Mouse (Mus musculus): ENCODE measurements around the gene Ryr2. TPM values are rescaled to one million over a fixed set of nuclear protein-coding genes. Genes with fewer than 3 reads are reported as not detected.

The Ryr2 gene
- polyA plus RNA-seq, 1 experiment from 2014 or later, result 6.1 TPM

DNA sequence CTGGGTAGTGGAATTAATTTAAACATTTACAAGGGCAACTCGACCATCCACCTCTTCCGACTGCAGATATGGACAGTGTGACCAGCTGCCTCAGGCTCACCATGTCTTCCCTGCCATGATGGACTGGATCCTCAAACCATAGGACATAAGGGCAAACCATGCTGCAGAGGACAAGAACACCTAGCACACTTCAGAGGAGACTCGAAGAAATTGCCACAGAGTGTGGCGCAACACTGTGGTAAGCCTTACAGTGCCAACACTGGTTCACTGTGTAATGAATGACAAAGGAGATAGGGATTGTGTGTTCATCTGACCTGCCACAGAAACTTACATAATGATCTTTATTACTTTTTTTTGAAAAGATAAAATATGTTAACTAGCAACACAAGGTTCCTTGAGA lies 68.1 kb downstream of the Ryr2 start:
- Histone ChIP-seq H3K27me3 (ENCODE audit: control insufficient read depth, insufficient read depth, low read length) (no peaks in the 10 kb centered on the region), H3K27ac (replicated peaks; ENCODE audit: low read depth, low read length) (no peak overlapping the region), H3K4me1 (ENCODE audit: control insufficient read depth, insufficient read depth, low read length) (no peaks in the 10 kb centered on the region), H3K4me2 (ENCODE audit: low read length) (no peak overlapping the region), H3K36me3 (ENCODE audit: control insufficient read depth, insufficient read depth, low read length) (no peaks in the 10 kb centered on the region), H3K9me3 (ENCODE audit: control insufficient read depth, low read length) (no peaks in the 10 kb centered on the region), H3K9ac (replicated peaks; ENCODE audit: low read length) (no peak overlapping the region), H3K4me3 (replicated peaks; ENCODE audit: low read depth, low read length) (no peak overlapping the region)
- 94% methylated on average over 4 of the region's 4 CpGs for WGBS
- ATAC-seq (ENCODE audit: low FRiP score, low TSS enrichment) (no peak), DNase-seq (no peak)

DNA sequence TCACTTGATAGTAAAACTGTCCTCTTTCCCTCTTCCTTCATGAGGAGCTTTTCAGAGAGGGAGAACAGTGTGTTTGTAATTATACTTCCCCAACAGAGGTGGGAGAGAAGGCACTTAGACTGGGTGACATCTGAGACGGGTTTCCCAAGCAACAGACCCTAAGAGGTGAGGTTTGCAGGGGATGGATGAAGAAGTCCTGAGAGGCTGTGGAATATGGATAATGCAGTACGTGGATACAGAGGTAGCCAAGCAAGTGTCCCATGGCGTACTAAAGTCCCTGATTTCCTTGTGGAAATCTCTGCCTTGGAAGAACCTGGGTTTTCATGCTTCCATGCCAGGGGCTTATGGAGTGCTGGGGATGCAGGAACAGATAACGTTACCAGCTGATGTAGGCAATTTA lies 69.5 kb downstream of the Ryr2 start:
- H3K27me3 ChIP-seq (ENCODE audit: control insufficient read depth, insufficient read depth, low read length), result no peaks in the 10 kb centered on the region
- ATAC-seq (ENCODE audit: low FRiP score, low TSS enrichment) (no peak), DNase-seq (no peak)
- H3K4me3 ChIP-seq (replicated peaks; ENCODE audit: low read depth, low read length), result no peak overlapping the region
- no peaks in the 10 kb centered on the region for H3K9me3 ChIP-seq (ENCODE audit: control insufficient read depth, low read length)
- no peaks in the 10 kb centered on the region for H3K4me1 ChIP-seq (ENCODE audit: control insufficient read depth, insufficient read depth, low read length)
- WGBS, result 92% methylated on average over 4 of the region's 4 CpGs
- H3K27ac ChIP-seq (replicated peaks; ENCODE audit: low read depth, low read length), result no peak overlapping the region
- no peak overlapping the region for H3K4me2 ChIP-seq (ENCODE audit: low read length)
- no peak overlapping the region for H3K9ac ChIP-seq (replicated peaks; ENCODE audit: low read length)
- no peaks in the 10 kb centered on the region for H3K36me3 ChIP-seq (ENCODE audit: control insufficient read depth, insufficient read depth, low read length)

DNA sequence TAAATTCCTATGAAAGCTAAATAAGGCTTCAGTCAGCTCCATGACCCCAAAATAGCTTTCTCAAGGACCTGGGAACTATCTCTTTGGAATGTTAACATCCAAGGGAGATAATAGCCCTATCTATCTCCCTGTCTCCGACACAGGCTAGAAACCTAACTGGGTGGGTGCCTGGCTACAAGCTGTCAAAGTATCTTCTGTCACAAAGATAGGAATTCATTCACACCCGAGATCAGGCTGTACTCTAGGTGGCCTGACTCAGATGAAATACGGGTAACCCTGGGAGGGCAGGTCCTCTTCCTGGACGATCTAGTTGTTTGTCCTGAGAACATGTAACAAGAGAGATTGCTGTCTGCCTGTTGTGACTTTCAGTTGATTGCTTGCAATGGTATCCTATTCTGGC lies 69.9 kb downstream of the Ryr2 start:
- H3K27me3 ChIP-seq (ENCODE audit: control insufficient read depth, insufficient read depth, low read length), result no peaks in the 10 kb centered on the region
- ATAC-seq (ENCODE audit: low FRiP score, low TSS enrichment) (no peak), DNase-seq (no peak)
- no peak overlapping the region for H3K4me3 ChIP-seq (replicated peaks; ENCODE audit: low read depth, low read length)
- no peak overlapping the region for H3K27ac ChIP-seq (replicated peaks; ENCODE audit: low read depth, low read length)
- WGBS, result 83% methylated on average over 4 of the region's 4 CpGs
- H3K9ac ChIP-seq (replicated peaks; ENCODE audit: low read length), result no peak overlapping the region
- no peaks in the 10 kb centered on the region for H3K36me3 ChIP-seq (ENCODE audit: control insufficient read depth, insufficient read depth, low read length)
- H3K4me1 ChIP-seq (ENCODE audit: control insufficient read depth, insufficient read depth, low read length), result no peaks in the 10 kb centered on the region
- no peaks in the 10 kb centered on the region for H3K9me3 ChIP-seq (ENCODE audit: control insufficient read depth, low read length)
- no peak overlapping the region for H3K4me2 ChIP-seq (ENCODE audit: low read length)

DNA sequence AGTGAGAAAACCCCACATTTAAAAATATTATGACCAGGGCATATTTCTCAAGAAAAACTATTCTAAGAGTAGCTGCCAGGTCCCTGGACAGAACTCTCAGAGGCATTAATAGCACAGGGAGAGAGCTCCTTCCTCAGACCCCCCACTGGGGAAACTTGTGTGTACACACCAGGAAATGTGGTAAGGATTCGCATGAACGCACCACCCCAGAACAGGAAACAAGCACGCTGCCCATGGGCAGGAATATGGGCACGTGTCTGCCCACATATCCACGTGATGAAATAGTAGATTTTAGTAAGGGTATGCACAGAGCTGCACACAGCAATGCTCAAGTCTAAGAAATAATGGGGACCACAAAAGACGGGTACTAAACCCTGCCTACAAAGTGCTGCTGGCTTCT lies 72.8 kb downstream of the Ryr2 start:
- no peak overlapping the region for H3K27ac ChIP-seq (replicated peaks; ENCODE audit: low read depth, low read length)
- ATAC-seq (ENCODE audit: low FRiP score, low TSS enrichment) (no peak), DNase-seq (no peak)
- no peak overlapping the region for H3K4me3 ChIP-seq (replicated peaks; ENCODE audit: low read depth, low read length)
- no peaks in the 10 kb centered on the region for H3K9me3 ChIP-seq (ENCODE audit: control insufficient read depth, low read length)
- H3K27me3 ChIP-seq (ENCODE audit: control insufficient read depth, insufficient read depth, low read length), result no peaks in the 10 kb centered on the region
- 79% methylated on average over 6 of the region's 6 CpGs for WGBS
- no peaks in the 10 kb centered on the region for H3K36me3 ChIP-seq (ENCODE audit: control insufficient read depth, insufficient read depth, low read length)
- H3K9ac ChIP-seq (replicated peaks; ENCODE audit: low read length), result no peak overlapping the region
- H3K4me2 ChIP-seq (ENCODE audit: low read length), result no peak overlapping the region
- no peaks in the 10 kb centered on the region for H3K4me1 ChIP-seq (ENCODE audit: control insufficient read depth, insufficient read depth, low read length)

DNA sequence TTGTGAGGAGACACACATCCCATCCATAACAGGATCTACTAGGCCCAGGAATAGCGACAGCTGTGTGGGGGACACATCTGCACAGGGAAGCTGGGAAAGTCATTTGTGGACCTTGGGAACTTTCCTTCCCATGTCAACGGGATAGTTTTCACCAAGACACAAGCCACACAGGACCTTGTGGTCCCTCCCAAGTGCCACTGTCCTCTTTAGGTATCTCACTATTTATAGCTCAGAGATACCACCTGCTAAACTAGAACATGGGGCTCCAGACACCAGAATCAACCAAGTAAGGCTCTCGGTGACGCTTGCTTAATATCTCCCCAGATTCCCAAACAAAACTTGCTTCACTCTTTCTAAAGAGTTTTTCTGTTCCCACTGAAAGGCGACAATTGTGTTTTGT lies 73.5 kb downstream of the Ryr2 start:
- H3K4me1 ChIP-seq (ENCODE audit: control insufficient read depth, insufficient read depth, low read length), result no peaks in the 10 kb centered on the region
- WGBS, result 91% methylated on average over 5 of the region's 5 CpGs
- H3K27ac ChIP-seq (replicated peaks; ENCODE audit: low read depth, low read length), result no peak overlapping the region
- ATAC-seq (ENCODE audit: low FRiP score, low TSS enrichment) (no peak), DNase-seq (no peak)
- H3K4me2 ChIP-seq (ENCODE audit: low read length), result no peak overlapping the region
- H3K9me3 ChIP-seq (ENCODE audit: control insufficient read depth, low read length), result no peaks in the 10 kb centered on the region
- no peaks in the 10 kb centered on the region for H3K36me3 ChIP-seq (ENCODE audit: control insufficient read depth, insufficient read depth, low read length)
- H3K4me3 ChIP-seq (replicated peaks; ENCODE audit: low read depth, low read length), result no peak overlapping the region
- H3K27me3 ChIP-seq (ENCODE audit: control insufficient read depth, insufficient read depth, low read length), result no peaks in the 10 kb centered on the region
- no peak overlapping the region for H3K9ac ChIP-seq (replicated peaks; ENCODE audit: low read length)

DNA sequence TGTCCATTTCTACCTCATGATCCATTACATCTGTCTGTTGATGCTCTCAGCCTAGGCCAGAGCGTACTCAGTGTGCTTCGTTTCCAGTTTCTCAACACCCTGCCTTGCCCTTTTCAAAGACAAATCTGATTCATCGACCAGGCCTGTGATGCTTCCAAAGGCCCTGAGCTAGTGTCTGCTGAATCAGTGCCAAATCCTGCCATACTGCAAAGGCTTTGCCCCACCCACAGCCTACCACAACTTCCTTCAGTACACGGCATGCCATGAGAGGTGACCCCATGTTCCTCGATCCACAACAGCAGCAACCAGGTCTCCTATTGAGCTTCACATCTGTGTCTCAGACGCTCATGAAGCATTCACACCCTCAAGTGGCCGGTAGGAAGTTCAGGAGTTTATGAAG lies 76.9 kb downstream of the Ryr2 start:
- no peaks in the 10 kb centered on the region for H3K9me3 ChIP-seq (ENCODE audit: control insufficient read depth, low read length)
- DNase-seq (no peak), ATAC-seq (ENCODE audit: low FRiP score, low TSS enrichment) (no peak)
- WGBS, result 89% methylated on average over 7 of the region's 7 CpGs
- H3K36me3 ChIP-seq (ENCODE audit: control insufficient read depth, insufficient read depth, low read length), result no peaks in the 10 kb centered on the region
- H3K27me3 ChIP-seq (ENCODE audit: control insufficient read depth, insufficient read depth, low read length), result no peaks in the 10 kb centered on the region
- no peak overlapping the region for H3K27ac ChIP-seq (replicated peaks; ENCODE audit: low read depth, low read length)
- H3K4me3 ChIP-seq (replicated peaks; ENCODE audit: low read depth, low read length), result no peak overlapping the region
- H3K4me1 ChIP-seq (ENCODE audit: control insufficient read depth, insufficient read depth, low read length), result no peaks in the 10 kb centered on the region
- no peak overlapping the region for H3K4me2 ChIP-seq (ENCODE audit: low read length)
- H3K9ac ChIP-seq (replicated peaks; ENCODE audit: low read length), result no peak overlapping the region

DNA sequence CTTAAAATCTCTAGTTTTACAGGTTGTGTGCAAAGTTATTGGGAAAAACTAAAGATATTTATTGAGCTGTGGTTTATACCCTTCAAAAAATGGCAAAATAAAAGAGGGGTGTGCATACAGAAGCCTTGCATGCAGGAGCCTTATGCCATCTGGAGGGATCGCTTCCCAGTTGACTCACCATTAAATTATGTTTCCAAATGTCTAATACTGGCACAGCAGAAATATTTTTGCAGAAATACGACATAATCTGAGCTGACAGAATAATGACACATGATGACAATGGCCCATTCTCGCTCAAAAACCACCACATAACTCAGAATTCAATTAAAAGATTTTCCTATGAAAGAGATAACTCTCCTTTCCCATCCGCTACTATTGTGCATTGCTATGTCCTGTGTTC lies 77.4 kb downstream of the Ryr2 start:
- H3K27me3 ChIP-seq (ENCODE audit: control insufficient read depth, insufficient read depth, low read length), result no peaks in the 10 kb centered on the region
- no peak overlapping the region for H3K9ac ChIP-seq (replicated peaks; ENCODE audit: low read length)
- no peak overlapping the region for H3K4me3 ChIP-seq (replicated peaks; ENCODE audit: low read depth, low read length)
- no peak for ATAC-seq (ENCODE audit: low FRiP score, low TSS enrichment)
- H3K27ac ChIP-seq (replicated peaks; ENCODE audit: low read depth, low read length), result no peak overlapping the region
- no peak overlapping the region for H3K4me2 ChIP-seq (ENCODE audit: low read length)
- no peak for DNase-seq
- no peaks in the 10 kb centered on the region for H3K36me3 ChIP-seq (ENCODE audit: control insufficient read depth, insufficient read depth, low read length)
- 89% methylated on average over 4 of the region's 4 CpGs for WGBS
- H3K4me1 ChIP-seq (ENCODE audit: control insufficient read depth, insufficient read depth, low read length), result no peaks in the 10 kb centered on the region
- no peaks in the 10 kb centered on the region for H3K9me3 ChIP-seq (ENCODE audit: control insufficient read depth, low read length)

DNA sequence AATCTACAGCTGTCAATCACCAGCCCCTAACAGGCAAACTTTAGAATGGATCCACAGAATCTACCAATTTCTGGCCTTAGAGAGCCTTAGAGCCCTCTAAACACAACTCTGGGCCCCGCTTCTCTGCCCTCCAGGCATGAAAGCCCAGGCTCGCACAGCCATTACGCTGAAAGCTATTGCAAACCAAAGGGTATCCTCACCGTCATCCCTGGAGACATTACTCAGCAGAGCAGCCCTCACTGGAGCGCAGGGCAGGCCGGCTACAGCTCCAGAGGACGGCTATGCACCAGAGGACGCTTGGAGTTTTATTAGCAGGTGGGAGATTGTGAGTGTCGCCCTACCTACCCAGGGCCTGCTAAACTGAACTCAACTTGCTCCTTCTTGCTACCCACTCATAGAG lies 88.7 kb downstream of the Ryr2 start:
- peak; percentile 13; the same call in 1 of the 2 replicates for ATAC-seq (ENCODE audit: low FRiP score, low TSS enrichment)
- H3K9ac ChIP-seq (replicated peaks; ENCODE audit: low read length), result no peak overlapping the region
- WGBS, result 65% methylated on average over 9 of the region's 9 CpGs
- peak; percentile 33 for DNase-seq
- H3K36me3 ChIP-seq (ENCODE audit: control insufficient read depth, insufficient read depth, low read length), result no peaks in the 10 kb centered on the region
- no peak overlapping the region for H3K4me2 ChIP-seq (ENCODE audit: low read length)
- H3K4me1 ChIP-seq (ENCODE audit: control insufficient read depth, insufficient read depth, low read length), result 0 out of 2 replicates have a peak, but pooled peaks cover 3% of the 10 kb centered on the region
- no peaks in the 10 kb centered on the region for H3K9me3 ChIP-seq (ENCODE audit: control insufficient read depth, low read length)
- no peaks in the 10 kb centered on the region for H3K27me3 ChIP-seq (ENCODE audit: control insufficient read depth, insufficient read depth, low read length)
- no peak overlapping the region for H3K4me3 ChIP-seq (replicated peaks; ENCODE audit: low read depth, low read length)
- peak overlapping the region; percentile 55 for H3K27ac ChIP-seq (replicated peaks; ENCODE audit: low read depth, low read length)

DNA sequence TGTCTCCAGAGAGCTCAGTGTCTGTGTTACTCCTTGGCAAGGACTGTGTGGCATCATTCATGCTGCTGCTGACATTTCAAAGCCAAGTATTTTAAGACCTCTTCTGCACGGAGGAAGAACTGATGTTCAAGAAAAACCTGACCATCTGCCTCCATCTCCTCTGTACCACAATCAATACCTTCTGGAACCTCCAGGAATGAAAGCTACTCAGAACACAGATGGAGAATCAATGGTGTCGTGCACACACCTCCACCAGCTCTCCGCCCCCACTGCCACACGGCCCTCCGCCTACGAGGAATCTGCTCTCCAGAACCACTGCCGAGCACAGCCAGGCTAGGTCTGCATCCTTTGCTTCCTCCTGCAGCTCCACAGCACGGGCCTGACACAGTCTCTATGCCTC lies 92.8 kb downstream of the Ryr2 start:
- ATAC-seq (ENCODE audit: low FRiP score, low TSS enrichment) (no peak), DNase-seq (no peak)
- H3K4me3 ChIP-seq (replicated peaks; ENCODE audit: low read depth, low read length), result no peak overlapping the region
- WGBS, result 81% methylated on average over 8 of the region's 8 CpGs
- no peak overlapping the region for H3K4me2 ChIP-seq (ENCODE audit: low read length)
- no peak overlapping the region for H3K27ac ChIP-seq (replicated peaks; ENCODE audit: low read depth, low read length)
- no peaks in the 10 kb centered on the region for H3K36me3 ChIP-seq (ENCODE audit: control insufficient read depth, insufficient read depth, low read length)
- no peak overlapping the region for H3K9ac ChIP-seq (replicated peaks; ENCODE audit: low read length)
- no peaks in the 10 kb centered on the region for H3K9me3 ChIP-seq (ENCODE audit: control insufficient read depth, low read length)
- no peaks in the 10 kb centered on the region for H3K4me1 ChIP-seq (ENCODE audit: control insufficient read depth, insufficient read depth, low read length)
- no peaks in the 10 kb centered on the region for H3K27me3 ChIP-seq (ENCODE audit: control insufficient read depth, insufficient read depth, low read length)
